ENCODE assay signal across 8 mouse cellular contexts in the genomic region with DNA sequence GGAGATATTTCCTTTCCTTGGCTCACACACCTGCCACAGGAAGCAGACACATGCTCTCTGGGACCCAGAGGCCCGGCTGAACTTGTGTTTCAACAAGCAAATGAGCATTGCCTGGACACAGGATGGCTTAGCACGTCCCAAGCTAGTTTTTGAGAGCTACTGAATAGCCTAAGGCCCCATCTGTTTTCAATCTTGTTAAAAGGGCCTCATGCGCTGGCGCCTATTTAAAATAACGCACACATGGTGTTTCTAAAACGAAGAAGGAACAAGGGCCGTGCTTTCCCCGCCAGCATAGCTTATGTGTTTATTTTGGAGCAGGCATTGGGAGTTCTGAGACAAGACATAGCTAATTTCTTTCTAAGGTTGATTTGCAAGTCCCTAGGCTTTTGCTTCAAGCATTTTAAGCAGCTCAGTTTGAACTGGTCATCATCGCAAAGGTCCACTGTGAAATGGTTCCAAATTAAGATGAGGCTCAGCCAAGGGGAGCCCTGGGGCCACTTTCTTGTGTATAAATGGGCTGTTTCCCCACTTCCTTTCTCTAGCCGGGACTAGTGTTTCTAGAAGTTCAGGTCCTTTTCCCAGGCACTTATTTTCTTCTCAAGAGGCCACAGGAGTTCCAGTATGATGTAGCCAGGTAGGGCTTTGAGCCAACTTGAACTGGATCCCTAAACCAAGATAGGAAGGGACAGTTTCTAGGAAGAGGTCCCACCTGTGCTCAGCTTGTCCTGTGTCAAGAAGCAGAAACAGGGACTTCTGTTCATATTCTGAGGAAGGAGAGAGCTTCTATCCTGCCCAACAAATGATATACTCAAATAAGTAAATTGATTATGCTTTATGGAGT.
DNase-seq lines count a peak whose midpoint lies in the region; ATAC-seq and TF ChIP-seq lines count a peak whose summit lies in the region.

No protein-coding gene starts in this region.

- TF ChIP-seq CTCF in kidney, postnatal 0 days (IDR thresholded peaks at IDR 0.05; ENCODE audit: low read depth) = no peak
- no peak for TF ChIP-seq CTCF in midbrain, postnatal 0 days (IDR thresholded peaks at IDR 0.05)

- peaks cover 5% of the 10 kb centered on the region; the same call in 1 of the 2 replicates for H3K4me1 ChIP-seq in heart, embryonic 10.5 days
- H3K4me1 ChIP-seq in embryonic facial prominence, embryonic 13.5 days = peaks cover 32% of the 10 kb centered on the region
- H3K4me1 ChIP-seq in heart, embryonic 14.5 days (ENCODE audit: control insufficient read depth in 2 of 2, insufficient read depth in 2 of 2, low read length in 2 of 2) = peaks cover 0 to 4% of the 10 kb centered on the region in 2 experiments; a peak in 2 of 4 replicates
- no peaks in the 10 kb centered on the region for H3K4me1 ChIP-seq in kidney, postnatal 0 days (replicated peaks; ENCODE audit: insufficient read depth, low read length)
- no peaks in the 10 kb centered on the region for H3K4me1 ChIP-seq in midbrain, postnatal 0 days (ENCODE audit: insufficient read depth, low read length)

- H3K4me2 ChIP-seq in embryonic facial prominence, embryonic 13.5 days = peak overlapping the region; percentile 18; the same call in 1 of the 2 replicates
- H3K4me2 ChIP-seq in heart, embryonic 14.5 days (ENCODE audit: low read length) = no peak overlapping the region
- no peak overlapping the region for H3K4me2 ChIP-seq in kidney, postnatal 0 days (ENCODE audit: low read length)
- no peak overlapping the region for H3K4me2 ChIP-seq in midbrain, postnatal 0 days (ENCODE audit: low read depth, low read length, poor library complexity, severe bottlenecking)

- H3K9me3 ChIP-seq in heart, embryonic 10.5 days = no peaks in the 10 kb centered on the region
- 0 out of 2 replicates have a peak, but pooled peaks cover 3% of the 10 kb centered on the region for H3K9me3 ChIP-seq in embryonic facial prominence, embryonic 13.5 days
- 0 out of 2 replicates have a peak, but pooled peaks cover 2% of the 10 kb centered on the region for H3K9me3 ChIP-seq in heart, embryonic 14.5 days (ENCODE audit: control insufficient read depth, low read length)
- H3K9me3 ChIP-seq in kidney, postnatal 0 days (replicated peaks; ENCODE audit: low read length) = no peaks in the 10 kb centered on the region
- no peaks in the 10 kb centered on the region for H3K9me3 ChIP-seq in midbrain, postnatal 0 days (ENCODE audit: low read length)

- no peak overlapping the region for H3K27ac ChIP-seq in heart, embryonic 10.5 days
- peak overlapping the region; percentile 85 for H3K27ac ChIP-seq in embryonic facial prominence, embryonic 13.5 days
- peak overlapping the region; percentile 32 to 35 for H3K27ac ChIP-seq in heart, embryonic 14.5 days (replicated peaks in 1 of 2; ENCODE audit: control insufficient read depth in 1 of 2, insufficient read depth in 1 of 2, low read depth in 2 of 2, low read length in 2 of 2)
- peak overlapping the region; percentile 36; the same call in 1 of the 2 replicates for H3K27ac ChIP-seq in kidney, postnatal 0 days
- no peak overlapping the region for H3K27ac ChIP-seq in midbrain, postnatal 0 days (ENCODE audit: low read depth, low read length)

- peak; percentile 73 for ATAC-seq in embryonic facial prominence, embryonic 13.5 days (ENCODE audit: insufficient number of reproducible peaks, insufficient read depth, low FRiP score, low TSS enrichment, low read depth)
- ATAC-seq in heart, embryonic 14.5 days (ENCODE audit: insufficient number of reproducible peaks, insufficient read depth, low FRiP score, low read depth) = peak; percentile 64; the same call in 1 of the 2 replicates
- ATAC-seq in kidney, postnatal 0 days (replicated peaks; ENCODE audit: low FRiP score, low read depth) = 0 out of 2 replicates have a peak, but pooled peaks have one; percentile 46
- no peak for ATAC-seq in midbrain, postnatal 0 days (ENCODE audit: low FRiP score)

- H3K9ac ChIP-seq in embryonic facial prominence, embryonic 13.5 days = no peak overlapping the region
- H3K9ac ChIP-seq in heart, embryonic 14.5 days (ENCODE audit: low read length) = no peak overlapping the region
- H3K9ac ChIP-seq in kidney, postnatal 0 days (ENCODE audit: low read depth, low read length) = no peak overlapping the region
- no peak overlapping the region for H3K9ac ChIP-seq in midbrain, postnatal 0 days (replicated peaks; ENCODE audit: low read length, poor library complexity, severe bottlenecking)

- H3K4me3 ChIP-seq in heart, embryonic 10.5 days = no peak overlapping the region
- H3K4me3 ChIP-seq in embryonic facial prominence, embryonic 13.5 days = no peak overlapping the region
- H3K4me3 ChIP-seq in heart, embryonic 14.5 days (ENCODE audit: control insufficient read depth in 1 of 2, insufficient read depth in 1 of 2, low read depth in 1 of 2, low read length in 2 of 2) = no peak overlapping the region
- no peak overlapping the region for H3K4me3 ChIP-seq in kidney, postnatal 0 days (replicated peaks; ENCODE audit: low read depth, low read length)
- H3K4me3 ChIP-seq in midbrain, postnatal 0 days (ENCODE audit: low read depth, low read length) = no peak overlapping the region

- peak; percentile 97 for DNase-seq in heart, adult 11 months
- no peak for DNase-seq in heart, embryonic 10.5 days (ENCODE audit: low spot score)
- DNase-seq in kidney, postnatal 0 days (ENCODE audit: low spot score) = peak; percentile 89
- DNase-seq in midbrain, postnatal 0 days (ENCODE audit: low spot score) = peak; percentile 49
- no peak for DNase-seq in c-Kit-positive CD71-positive TER-119-positive erythroid progenitor cells, embryonic 14.5 days (ENCODE audit: low spot score)
- DNase-seq in spleen, postnatal 14 days (ENCODE audit: low spot score in 2 of 2) = no peak

- WGBS in heart, embryonic 10.5 days = 62% methylated on average over 10 of the region's 10 CpGs
- WGBS in embryonic facial prominence, embryonic 13.5 days = 16% methylated on average over 10 of the region's 10 CpGs
- WGBS in heart, embryonic 14.5 days = 54% methylated on average over 10 of the region's 10 CpGs
- 36% methylated on average over 10 of the region's 10 CpGs for WGBS in kidney, postnatal 0 days
- 37% methylated on average over 10 of the region's 10 CpGs for WGBS in midbrain, postnatal 0 days

- H3K27me3 ChIP-seq in heart, embryonic 10.5 days (ENCODE audit: insufficient read depth, poor library complexity, severe bottlenecking) = 0 out of 2 replicates have a peak, but pooled peaks cover 4% of the 10 kb centered on the region
- H3K27me3 ChIP-seq in embryonic facial prominence, embryonic 13.5 days = no peaks in the 10 kb centered on the region
- H3K27me3 ChIP-seq in heart, embryonic 14.5 days (ENCODE audit: control insufficient read depth, insufficient read depth, low read length) = no peaks in the 10 kb centered on the region
- no peaks in the 10 kb centered on the region for H3K27me3 ChIP-seq in kidney, postnatal 0 days (ENCODE audit: insufficient read depth, low read length)
- H3K27me3 ChIP-seq in midbrain, postnatal 0 days (ENCODE audit: insufficient read depth, low read length) = no peaks in the 10 kb centered on the region

- no peaks in the 10 kb centered on the region for H3K36me3 ChIP-seq in heart, embryonic 10.5 days
- no peaks in the 10 kb centered on the region for H3K36me3 ChIP-seq in embryonic facial prominence, embryonic 13.5 days
- no peaks in the 10 kb centered on the region for H3K36me3 ChIP-seq in heart, embryonic 14.5 days (ENCODE audit: control insufficient read depth, insufficient read depth, low read length)
- no peaks in the 10 kb centered on the region for H3K36me3 ChIP-seq in kidney, postnatal 0 days (ENCODE audit: insufficient read depth, low read length)
- H3K36me3 ChIP-seq in midbrain, postnatal 0 days (ENCODE audit: insufficient read depth, low read length) = no peaks in the 10 kb centered on the region

Comparison
In these comparisons a context has a peak if more than half of its experiments do, and no peak if none do; other contexts are left out.
1. DNase-seq: peak in heart, adult 11 months (single experiment), kidney, postnatal 0 days (single experiment) and midbrain, postnatal 0 days (single experiment); none in heart, embryonic 10.5 days (single experiment), c-Kit-positive CD71-positive TER-119-positive erythroid progenitor cells, embryonic 14.5 days (single experiment) and spleen, postnatal 14 days (0 of 2).
2. H3K27ac ChIP-seq: peak in embryonic facial prominence, embryonic 13.5 days (single experiment), heart, embryonic 14.5 days (2 of 2) and kidney, postnatal 0 days (single experiment); none in heart, embryonic 10.5 days (single experiment) and midbrain, postnatal 0 days (single experiment).